Mouse (Mus musculus): Measurements from ENCODE around the gene Scyl2. TPM values are rescaled to one million over a fixed set of nuclear protein-coding genes. Genes with fewer than 3 reads are reported as not detected.

Gene Scyl2
- total RNA-seq, 2 experiments from 2014 or later = 11.0 to 13.2 TPM

- DNase-seq = no peak
Observed at GRCm38 (mm10) chr10:89595514-89595913, 90.6 kb downstream of the Scyl2 start.

- DNase-seq = no peak
Observed at GRCm38 (mm10) chr10:89594309-89594708, 91.8 kb downstream of the Scyl2 start.

- no peak for DNase-seq
Observed at GRCm38 (mm10) chr10:89592797-89593196, 93.3 kb downstream of the Scyl2 start.

GRCm38 (mm10) chr10:89589877-89590276 is 96.2 kb downstream of the Scyl2 start:
- DNase-seq = no peak

Other genes starting within 250 kb of the Scyl2 start
- 10 to 100 TPM in 1 of 2 experiments, 1 to 10 TPM in 1; 10.0 to 13.8 TPM for gene Gas2l3, start 242.3 kb downstream of the Scyl2 start, total RNA-seq (2021)
- gene Nr1h4, start 152.7 kb downstream of the Scyl2 start, total RNA-seq (2021) = not detected
- under 1 TPM; 0.09 to 0.32 TPM for gene Slc17a8, start 65.0 kb downstream of the Scyl2 start, total RNA-seq (2021)
- gene Actr6, start 46.0 kb upstream of the Scyl2 start, total RNA-seq (2021) = 1 to 10 TPM; 5.8 to 6.1 TPM
- 10 to 100 TPM in 1 of 2 experiments, 1 to 10 TPM in 1; 8.9 to 13.6 TPM for gene Uhrf1bp1l, start 58.7 kb upstream of the Scyl2 start, total RNA-seq (2021)
- 1 to 10 TPM in 1 of 2 experiments, under 1 TPM in 1; 0.82 to 1.6 TPM for gene Anks1b, start 187.2 kb upstream of the Scyl2 start, total RNA-seq (2021)